Mouse (Mus musculus): ENCODE measurements around the gene Chrm3. TPM values are rescaled to one million over a fixed set of nuclear protein-coding genes. Genes with fewer than 3 reads are reported as not detected.

Chrm3 gene
- polyA plus RNA-seq, 1 experiment, result not detected

- no peaks in the 10 kb centered on the region for H3K27me3 ChIP-seq (ENCODE audit: control insufficient read depth, insufficient read depth, low read length, poor library complexity, severe bottlenecking)
- TF ChIP-seq POLR2A (IDR thresholded peaks at IDR 0.05; ENCODE audit: insufficient read depth, low read length) (no peak), CTCF (IDR thresholded peaks at IDR 0.05; ENCODE audit: low read depth, low read length) (no peak), EP300 (IDR thresholded peaks at IDR 0.05; ENCODE audit: insufficient read depth, low read depth, low read length) (no peak)
These were observed 298.0 kb downstream of the Chrm3 start for GRCm38 (mm10) chr13:10062681-10063080.

GRCm38 (mm10) chr13:10058993-10059392, 301.7 kb downstream of the Chrm3 start:
- TF ChIP-seq POLR2A (IDR thresholded peaks at IDR 0.05; ENCODE audit: insufficient read depth, low read length) (no peak), EP300 (IDR thresholded peaks at IDR 0.05; ENCODE audit: insufficient read depth, low read depth, low read length) (no peak), CTCF (IDR thresholded peaks at IDR 0.05; ENCODE audit: low read depth, low read length) (no peak)
- no peaks in the 10 kb centered on the region for H3K9me3 ChIP-seq (replicated peaks; ENCODE audit: control insufficient read depth, insufficient read depth, low read length, poor library complexity, severe bottlenecking)
- no peaks in the 10 kb centered on the region for H3K4me1 ChIP-seq (ENCODE audit: control insufficient read depth, insufficient read depth, low read length)
- H3K4me3 ChIP-seq (ENCODE audit: low read depth, low read length), result no peak overlapping the region
- H3K27me3 ChIP-seq (ENCODE audit: control insufficient read depth, insufficient read depth, low read length, poor library complexity, severe bottlenecking), result no peaks in the 10 kb centered on the region
- no peak overlapping the region for H3K9ac ChIP-seq (ENCODE audit: low read depth, poor library complexity, severe bottlenecking)
- H3K36me3 ChIP-seq (ENCODE audit: control insufficient read depth, insufficient read depth, low read length, poor library complexity, severe bottlenecking), result no peaks in the 10 kb centered on the region
- no peak overlapping the region for H3K27ac ChIP-seq (ENCODE audit: insufficient read depth, low read length)

More at GRCm38 (mm10) chr13:10062681-10063080, 298.0 kb downstream of the Chrm3 start:
- H3K4me1 ChIP-seq (ENCODE audit: control insufficient read depth, insufficient read depth, low read length), result no peaks in the 10 kb centered on the region
- H3K9ac ChIP-seq (ENCODE audit: low read depth, poor library complexity, severe bottlenecking), result no peak overlapping the region
- no peaks in the 10 kb centered on the region for H3K36me3 ChIP-seq (ENCODE audit: control insufficient read depth, insufficient read depth, low read length, poor library complexity, severe bottlenecking)
- no peak overlapping the region for H3K4me3 ChIP-seq (ENCODE audit: low read depth, low read length)
- no peaks in the 10 kb centered on the region for H3K9me3 ChIP-seq (replicated peaks; ENCODE audit: control insufficient read depth, insufficient read depth, low read length, poor library complexity, severe bottlenecking)
- H3K27ac ChIP-seq (ENCODE audit: insufficient read depth, low read length), result no peak overlapping the region

- no peak for TF ChIP-seq EP300 (IDR thresholded peaks at IDR 0.05; ENCODE audit: insufficient read depth, low read depth, low read length)
These were observed 302.9 kb downstream of the Chrm3 start for GRCm38 (mm10) chr13:10057644-10058198.

GRCm38 (mm10) chr13:10054086-10054485, 306.6 kb downstream of the Chrm3 start:
- no peaks in the 10 kb centered on the region for H3K4me1 ChIP-seq (ENCODE audit: control insufficient read depth, insufficient read depth, low read length)
- no peak overlapping the region for H3K4me3 ChIP-seq (ENCODE audit: low read depth, low read length)
- no peak overlapping the region for H3K9ac ChIP-seq (ENCODE audit: low read depth, poor library complexity, severe bottlenecking)
- H3K9me3 ChIP-seq (replicated peaks; ENCODE audit: control insufficient read depth, insufficient read depth, low read length, poor library complexity, severe bottlenecking), result no peaks in the 10 kb centered on the region
- H3K36me3 ChIP-seq (ENCODE audit: control insufficient read depth, insufficient read depth, low read length, poor library complexity, severe bottlenecking), result no peaks in the 10 kb centered on the region
- H3K27ac ChIP-seq (ENCODE audit: insufficient read depth, low read length), result no peak overlapping the region
- no peak for TF ChIP-seq POLR2A (IDR thresholded peaks at IDR 0.05; ENCODE audit: insufficient read depth, low read length)
- no peak for TF ChIP-seq EP300 (IDR thresholded peaks at IDR 0.05; ENCODE audit: insufficient read depth, low read depth, low read length)
- no peaks in the 10 kb centered on the region for H3K27me3 ChIP-seq (ENCODE audit: control insufficient read depth, insufficient read depth, low read length, poor library complexity, severe bottlenecking)

More at GRCm38 (mm10) chr13:10057644-10058198, 302.9 kb downstream of the Chrm3 start:
- no peaks in the 10 kb centered on the region for H3K36me3 ChIP-seq (ENCODE audit: control insufficient read depth, insufficient read depth, low read length, poor library complexity, severe bottlenecking)
- H3K4me1 ChIP-seq (ENCODE audit: control insufficient read depth, insufficient read depth, low read length), result no peaks in the 10 kb centered on the region
- no peak overlapping the region for H3K4me3 ChIP-seq (ENCODE audit: low read depth, low read length)
- H3K27me3 ChIP-seq (ENCODE audit: control insufficient read depth, insufficient read depth, low read length, poor library complexity, severe bottlenecking), result no peaks in the 10 kb centered on the region
- no peak overlapping the region for H3K27ac ChIP-seq (ENCODE audit: insufficient read depth, low read length)
- H3K9ac ChIP-seq (ENCODE audit: low read depth, poor library complexity, severe bottlenecking), result no peak overlapping the region
- no peaks in the 10 kb centered on the region for H3K9me3 ChIP-seq (replicated peaks; ENCODE audit: control insufficient read depth, insufficient read depth, low read length, poor library complexity, severe bottlenecking)

- Histone ChIP-seq H3K9me3 (replicated peaks; ENCODE audit: control insufficient read depth, insufficient read depth, low read length, poor library complexity, severe bottlenecking) (no peaks in the 10 kb centered on the region), H3K4me3 (ENCODE audit: low read depth, low read length) (no peak overlapping the region), H3K36me3 (ENCODE audit: control insufficient read depth, insufficient read depth, low read length, poor library complexity, severe bottlenecking) (no peaks in the 10 kb centered on the region), H3K27me3 (ENCODE audit: control insufficient read depth, insufficient read depth, low read length, poor library complexity, severe bottlenecking) (no peaks in the 10 kb centered on the region), H3K4me1 (ENCODE audit: control insufficient read depth, insufficient read depth, low read length) (no peaks in the 10 kb centered on the region), H3K27ac (ENCODE audit: insufficient read depth, low read length) (no peak overlapping the region), H3K9ac (ENCODE audit: low read depth, poor library complexity, severe bottlenecking) (no peak overlapping the region)
- TF ChIP-seq CTCF (IDR thresholded peaks at IDR 0.05; ENCODE audit: low read depth, low read length) (no peak), EP300 (IDR thresholded peaks at IDR 0.05; ENCODE audit: insufficient read depth, low read depth, low read length) (no peak), POLR2A (IDR thresholded peaks at IDR 0.05; ENCODE audit: insufficient read depth, low read length) (no peak)
These were observed 307.3 kb downstream of the Chrm3 start for GRCm38 (mm10) chr13:10053301-10053889.

- Histone ChIP-seq H3K27ac (ENCODE audit: insufficient read depth, low read length) (no peak overlapping the region), H3K4me3 (ENCODE audit: low read depth, low read length) (no peak overlapping the region), H3K9ac (ENCODE audit: low read depth, poor library complexity, severe bottlenecking) (no peak overlapping the region), H3K9me3 (replicated peaks; ENCODE audit: control insufficient read depth, insufficient read depth, low read length, poor library complexity, severe bottlenecking) (no peaks in the 10 kb centered on the region), H3K27me3 (ENCODE audit: control insufficient read depth, insufficient read depth, low read length, poor library complexity, severe bottlenecking) (no peaks in the 10 kb centered on the region; the same call in 1 of the 2 replicates), H3K4me1 (ENCODE audit: control insufficient read depth, insufficient read depth, low read length) (no peaks in the 10 kb centered on the region), H3K36me3 (ENCODE audit: control insufficient read depth, insufficient read depth, low read length, poor library complexity, severe bottlenecking) (no peaks in the 10 kb centered on the region)
- TF ChIP-seq CTCF (IDR thresholded peaks at IDR 0.05; ENCODE audit: low read depth, low read length), result no peak
- no peak for TF ChIP-seq EP300 (IDR thresholded peaks at IDR 0.05; ENCODE audit: insufficient read depth, low read depth, low read length)
- no peak for TF ChIP-seq POLR2A (IDR thresholded peaks at IDR 0.05; ENCODE audit: insufficient read depth, low read length)
These were observed 314.8 kb downstream of the Chrm3 start for GRCm38 (mm10) chr13:10045651-10046350.
